31 mouse cellular contexts compared by ENCODE assay signal in genomic region chr10:117750529-117751281, GRCm38 (mm10).
"Had no signal": no experiment of that assay in that cellular context is flagged by ENCODE, and none has a peak within 500 bp of the region (broad histone marks: within the 10 kb centered on the region; RNA-seq: fewer than 3 reads in every experiment).

No protein-coding gene starts in this region.

- H3K9me3 ChIP-seq: limb, embryonic 10.5 days; limb, embryonic 12.5 days; limb, embryonic 13.5 days; limb, embryonic 15.5 days; liver, embryonic 13.5 days; liver, embryonic 15.5 days; lung, embryonic 15.5 days; midbrain, embryonic 10.5 days; midbrain, embryonic 12.5 days; midbrain, embryonic 13.5 days; midbrain, embryonic 15.5 days; neural tube, embryonic 12.5 days had no signal

- H3K4me2 ChIP-seq: limb, embryonic 12.5 days; limb, embryonic 13.5 days; limb, embryonic 15.5 days; liver, embryonic 11.5 days; liver, embryonic 12.5 days; liver, embryonic 13.5 days; liver, embryonic 15.5 days; lung, embryonic 14.5 days; lung, embryonic 15.5 days; midbrain, embryonic 12.5 days; midbrain, embryonic 13.5 days; midbrain, embryonic 15.5 days; neural tube, embryonic 12.5 days had no signal

- H3K4me3 ChIP-seq: left cerebral cortex, adult 2 months; limb, embryonic 10.5 days; limb, embryonic 12.5 days; limb, embryonic 13.5 days; limb, embryonic 15.5 days; liver, embryonic 12.5 days; liver, embryonic 13.5 days; liver, embryonic 15.5 days; lung, embryonic 15.5 days; megakaryocyte, embryonic 14.5 days; midbrain, embryonic 10.5 days; midbrain, embryonic 12.5 days; midbrain, embryonic 13.5 days; midbrain, embryonic 15.5 days; myocyte; neural tube, embryonic 12.5 days had no signal

- H3K4me1 ChIP-seq: limb, embryonic 12.5 days; limb, embryonic 13.5 days; lung, embryonic 15.5 days; midbrain, embryonic 10.5 days; midbrain, embryonic 12.5 days; midbrain, embryonic 13.5 days; midbrain, embryonic 15.5 days; neural tube, embryonic 12.5 days had no signal

- H3K27me3 ChIP-seq: limb, embryonic 12.5 days; limb, embryonic 13.5 days; limb, embryonic 15.5 days; liver, embryonic 12.5 days; liver, embryonic 13.5 days; liver, embryonic 15.5 days; lung, embryonic 15.5 days; megakaryocyte, embryonic 14.5 days; midbrain, embryonic 12.5 days; midbrain, embryonic 13.5 days; midbrain, embryonic 15.5 days; neural tube, embryonic 12.5 days had no signal

- H3K9ac ChIP-seq: limb, embryonic 12.5 days; limb, embryonic 13.5 days; limb, embryonic 15.5 days; liver, embryonic 12.5 days; liver, embryonic 13.5 days; liver, embryonic 14.5 days; liver, embryonic 15.5 days; liver, postnatal 0 days; lung, embryonic 14.5 days; lung, embryonic 15.5 days; midbrain, embryonic 12.5 days; midbrain, embryonic 13.5 days; midbrain, embryonic 15.5 days; neural tube, embryonic 12.5 days had no signal

- DNase-seq: left cerebral cortex, postnatal 4 days; liver; liver, embryonic 13.5 days; liver, postnatal 0 days; lung, adult 18-20 months; lung, adult 2 months; lung, embryonic 14.5 days; lung, postnatal 10 days; lung, postnatal 14 days; lung, postnatal 36 days; lung, postnatal 4 days; midbrain, embryonic 14.5 days had no signal

- H3K27ac ChIP-seq: left cerebral cortex, adult 2 months; limb, embryonic 10.5 days; limb, embryonic 12.5 days; limb, embryonic 13.5 days; limb, embryonic 15.5 days; liver, embryonic 12.5 days; liver, embryonic 13.5 days; liver, embryonic 14.5 days; liver, embryonic 15.5 days; lung, embryonic 15.5 days; macrophage; midbrain, embryonic 10.5 days; midbrain, embryonic 12.5 days; midbrain, embryonic 13.5 days; midbrain, embryonic 15.5 days; neural tube, embryonic 12.5 days had no signal

- ATAC-seq: liver, embryonic 12.5 days; liver, postnatal 0 days; lung, postnatal 0 days; midbrain, embryonic 13.5 days; midbrain, embryonic 15.5 days had no signal
